Mouse (Mus musculus) erythroid progenitor cell, adult 5-6 weeks (primary cell): ENCODE data around the gene Mpzl2. TPM values are rescaled to one million over a fixed set of nuclear protein-coding genes. Genes with fewer than 3 reads are reported as not detected.

ENCODE experiments used
- ATAC-seq: replicated peaks from 2 replicates; pipeline ENCODE4 v1.8.0; 2016; ENCODE audit warnings: moderate number of reproducible peaks, mild to moderate bottlenecking, moderate TSS enrichment, inconsistent platforms; ENCODE audit not compliant: poor library complexity, low FRiP score, severe bottlenecking
- total RNA-seq, 2 experiments: library from RNA; stranded (forward) in 1 of 2; stranded (reverse) in 1 of 2; fragments of 150-400 nt in 1 of 2; fragments of 186-747, 209-891 nt in 1 of 2; gene quantifications; 2 replicates each; pipeline versions ENCODE4 v1.2.3 to v1.2.4; 2015 to 2017; ENCODE audit warnings: low replicate concordance in 2 of 2

The Mpzl2 gene
- total RNA-seq (2015; ENCODE audit: low replicate concordance) = not detected in 2 replicates
- not detected in 2 replicates for total RNA-seq (2017; ENCODE audit: low replicate concordance)

DNA sequence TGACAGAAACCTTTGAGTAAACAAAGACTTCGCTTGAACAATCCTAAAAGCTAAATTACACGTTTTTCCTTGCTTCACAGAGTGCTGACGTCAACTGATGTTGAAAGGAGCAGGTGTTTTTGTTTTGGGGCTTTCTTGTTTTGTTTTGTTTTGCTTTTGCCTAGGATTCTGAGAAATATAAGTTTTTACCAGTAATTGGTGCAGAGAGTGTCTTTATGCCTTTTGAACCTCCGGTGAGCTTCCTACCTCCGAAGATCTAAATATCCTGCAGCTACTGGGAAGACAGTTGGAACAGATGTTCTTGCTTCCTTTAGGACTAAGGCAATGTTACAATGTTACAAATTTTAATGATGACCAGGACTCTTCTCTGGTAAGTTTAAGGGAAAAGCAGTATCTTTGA is at the start of gene Mpzl2:
Gene Mpzl2 (plus strand): TSS at position 301 of the 400 bp plus-strand sequence.
- ATAC-seq = no peak

- no peak for ATAC-seq
Observed at GRCm38 (mm10) chr9:44991821-44992220, 47.8 kb upstream of the Mpzl2 start.

- ATAC-seq = no peak
Observed at GRCm38 (mm10) chr9:44992271-44992670, 47.3 kb upstream of the Mpzl2 start.

DNA sequence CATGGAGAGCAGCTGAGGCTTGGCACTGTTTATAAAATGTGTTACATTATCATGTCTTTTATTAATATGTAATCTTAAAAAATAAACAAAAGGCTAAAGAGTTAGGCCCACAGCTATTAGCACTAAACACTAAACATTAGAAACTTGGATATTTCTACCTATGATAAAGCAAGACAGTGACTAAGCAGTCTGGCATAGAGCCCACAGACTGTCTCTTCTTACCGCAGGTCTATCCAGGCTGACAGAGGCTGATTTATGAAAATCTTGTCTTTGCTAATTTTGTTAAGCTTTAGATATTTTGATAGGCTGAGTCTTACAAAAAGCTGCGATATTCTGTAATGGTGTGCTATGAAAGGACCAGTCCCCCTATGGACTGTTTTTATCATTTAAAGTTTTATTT is 46.3 kb upstream of the Mpzl2 start:
- ATAC-seq = no peak

DNA sequence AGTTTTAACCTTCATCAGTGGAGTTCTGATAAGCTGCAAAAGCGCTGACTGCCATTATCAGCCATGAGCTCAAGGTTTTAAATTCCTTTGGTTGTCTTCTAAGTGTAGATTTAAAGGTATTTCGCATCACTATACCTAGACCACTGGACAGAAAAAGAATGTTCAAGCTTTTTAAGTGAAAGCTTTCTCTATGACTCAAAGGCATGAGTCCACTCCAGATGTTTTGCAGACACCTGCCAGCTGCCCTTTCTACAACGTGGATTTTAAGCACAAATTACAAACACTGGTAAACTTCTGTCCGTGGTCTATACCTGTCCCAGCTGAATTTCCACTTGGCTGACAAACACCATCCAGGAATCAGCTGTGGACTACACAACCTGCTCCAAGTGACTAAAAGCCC is 44.6 kb upstream of the Mpzl2 start:
- ATAC-seq = no peak

DNA sequence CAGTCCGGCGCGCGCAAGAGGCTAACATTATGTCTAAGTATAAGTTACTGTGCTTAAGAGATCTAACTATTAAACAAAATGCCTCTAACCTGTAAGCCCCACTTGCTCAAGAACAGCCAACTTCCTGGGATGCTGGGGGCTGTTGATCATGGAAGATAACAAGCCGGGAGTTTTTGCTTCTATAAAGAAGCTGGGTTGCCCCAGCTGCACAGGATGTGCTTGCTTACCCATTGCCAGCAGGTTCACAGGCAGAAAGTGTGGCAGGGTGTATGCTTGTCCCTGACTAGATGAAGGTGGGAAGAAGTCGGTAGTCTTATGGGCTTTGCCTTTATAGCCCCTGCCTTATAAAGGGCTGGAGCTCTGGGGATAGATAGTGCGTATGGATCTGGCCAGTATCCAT is 43.0 kb upstream of the Mpzl2 start:
- no peak for ATAC-seq

GRCm38 (mm10) chr9:44998138-44998537 is 41.5 kb upstream of the Mpzl2 start:
- no peak for ATAC-seq

- ATAC-seq = no peak
Observed at GRCm38 (mm10) chr9:44999171-44999570, 40.4 kb upstream of the Mpzl2 start.

GRCm38 (mm10) chr9:44999776-45000175 is 39.8 kb upstream of the Mpzl2 start:
- no peak for ATAC-seq

DNA sequence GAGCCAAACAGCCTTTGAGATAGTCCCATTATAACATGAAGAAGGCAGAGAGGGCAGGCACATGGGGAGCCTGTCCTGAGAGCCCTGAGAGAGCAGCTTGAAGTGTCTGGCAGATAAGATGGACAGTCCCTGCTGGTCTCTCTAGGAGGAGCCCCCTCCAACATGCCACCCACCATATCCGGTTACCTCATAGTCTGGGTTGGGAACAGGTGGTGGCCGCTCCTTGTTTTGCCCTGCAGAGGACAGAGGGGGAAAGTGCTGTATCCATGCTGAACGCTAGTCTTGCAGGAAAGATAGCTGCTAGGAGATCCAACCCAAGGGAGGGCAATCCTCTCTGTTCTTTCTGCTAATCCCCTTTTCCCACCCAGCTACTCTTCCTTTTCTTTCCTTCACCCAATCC is 39.4 kb upstream of the Mpzl2 start:
- no peak for ATAC-seq

DNA sequence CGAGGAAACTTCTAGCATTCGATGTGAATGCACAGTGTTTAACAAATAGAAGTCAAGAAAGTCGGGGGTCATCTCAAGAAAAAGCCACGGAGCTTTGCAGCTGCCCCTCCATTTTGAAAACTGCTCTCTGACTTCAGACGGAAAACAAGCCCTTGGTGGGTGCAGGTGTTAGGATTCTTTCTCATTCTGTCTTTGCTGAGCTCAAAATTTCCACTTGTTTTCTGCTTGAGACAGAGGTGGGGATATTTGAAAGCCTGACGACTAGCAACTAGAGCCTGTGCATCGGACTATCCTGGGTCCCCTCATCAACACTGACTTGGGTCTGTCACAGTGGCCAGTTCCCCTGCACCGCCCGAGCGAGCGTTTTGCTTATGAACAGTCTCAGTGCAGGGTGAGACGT is 32.2 kb upstream of the Mpzl2 start:
- ATAC-seq = no peak

GRCm38 (mm10) chr9:45008342-45008741 is 31.3 kb upstream of the Mpzl2 start:
- no peak for ATAC-seq

DNA sequence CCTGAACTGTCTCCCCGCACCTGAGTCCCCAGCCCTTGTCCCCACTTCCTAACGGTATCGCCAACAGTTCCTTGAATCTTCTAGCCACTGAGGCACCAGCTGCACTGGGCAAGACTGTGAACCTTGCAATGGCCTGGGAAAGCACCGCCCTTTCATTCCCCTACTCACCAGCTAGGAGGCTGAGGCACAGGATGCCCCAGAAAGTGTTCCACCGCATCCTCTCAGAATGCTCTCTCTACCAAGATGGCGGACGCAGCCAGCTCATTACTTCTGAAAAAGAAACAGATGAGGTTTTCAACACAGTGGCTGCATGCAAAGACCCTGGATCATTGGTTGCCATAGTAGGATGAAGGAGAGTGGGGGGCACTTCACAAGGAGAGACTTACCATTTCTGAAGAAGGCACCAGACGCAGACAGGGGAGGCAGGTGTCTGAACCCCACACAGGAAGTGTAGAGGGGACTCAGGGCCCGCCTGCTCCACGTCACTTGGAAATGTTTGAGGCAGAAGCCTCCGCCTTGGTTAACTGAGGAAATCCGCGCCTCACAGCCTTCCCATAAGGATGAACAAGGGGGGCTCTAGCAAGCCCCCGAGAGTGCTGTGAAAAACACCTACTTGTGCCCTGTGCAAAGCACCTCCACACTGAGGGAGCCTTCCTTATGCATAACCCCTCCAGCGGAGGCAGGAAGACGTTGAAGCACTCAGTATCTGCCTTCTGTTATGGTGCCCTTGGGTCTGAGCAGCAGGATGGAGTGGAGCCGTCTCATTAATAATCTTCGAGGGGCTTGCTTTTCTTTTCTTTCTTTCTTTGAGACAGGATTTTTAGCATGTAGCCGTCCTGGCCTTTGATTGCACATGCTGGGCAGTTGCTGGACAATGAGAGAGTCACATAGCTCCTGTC is 30.2 kb upstream of the Mpzl2 start, which contains the start of gene Cd3e:
Gene Cd3e (minus strand): TSS at position 448 of the 899 bp plus-strand sequence.
- no peak for ATAC-seq

DNA sequence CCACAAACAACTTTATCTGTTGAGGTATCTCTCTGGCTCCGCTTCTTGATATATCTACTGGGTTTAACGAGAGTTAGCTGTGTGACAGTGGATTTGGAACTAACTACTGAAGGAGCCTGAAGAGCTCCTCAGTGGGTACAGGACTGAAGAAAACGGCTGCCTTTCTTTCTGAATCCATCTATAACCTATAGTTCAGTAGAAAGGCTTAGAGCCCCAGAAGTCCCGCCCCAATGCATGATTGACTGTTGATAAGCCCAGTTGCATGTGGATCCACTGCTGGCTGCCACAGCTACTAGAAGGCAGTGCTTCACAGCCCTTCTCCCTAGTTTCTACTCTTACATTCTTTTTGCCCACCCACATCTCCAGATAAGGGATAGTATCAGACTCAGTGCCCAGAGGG is 29.1 kb upstream of the Mpzl2 start:
- ATAC-seq = no peak

DNA sequence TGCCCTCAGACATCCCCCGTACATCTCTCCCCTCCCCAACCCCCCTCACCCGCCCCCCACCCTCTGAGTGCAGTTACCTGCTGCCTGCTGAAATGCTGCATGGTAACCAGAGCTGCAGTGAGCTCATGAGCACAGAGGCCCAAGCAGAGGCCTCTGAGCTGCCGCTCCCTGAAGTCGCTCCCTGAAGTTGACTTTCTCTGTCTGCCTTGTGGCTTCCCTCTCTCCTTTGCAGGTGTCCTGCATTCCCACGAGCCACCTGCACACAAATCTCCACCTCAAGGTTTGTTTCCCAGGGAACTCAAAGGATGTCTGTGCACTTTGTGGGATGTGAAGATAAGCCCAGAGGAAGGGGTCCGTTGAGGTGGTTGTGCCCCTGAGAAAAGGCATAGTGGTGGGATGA is 28.3 kb upstream of the Mpzl2 start:
- ATAC-seq = no peak

DNA sequence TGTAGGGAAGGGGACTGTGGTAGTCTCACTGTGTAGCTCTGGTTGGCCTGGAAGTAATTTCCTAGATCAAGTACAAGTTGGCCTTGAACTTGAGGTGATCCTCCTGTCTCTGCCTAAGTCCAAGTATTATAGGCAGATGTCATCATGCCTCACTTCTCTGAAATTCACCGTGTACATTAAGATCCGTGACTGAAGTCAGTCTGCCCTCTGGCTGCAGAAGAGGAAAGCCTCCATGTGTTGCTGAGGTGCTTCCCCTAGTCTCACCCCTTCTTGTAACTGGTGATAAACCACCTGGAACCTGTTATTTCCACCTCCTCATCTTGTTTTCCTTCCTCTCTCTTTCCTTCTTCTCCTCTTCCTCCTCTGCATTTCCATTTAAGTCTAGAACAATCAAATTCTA is 24.7 kb upstream of the Mpzl2 start:
- no peak for ATAC-seq

DNA sequence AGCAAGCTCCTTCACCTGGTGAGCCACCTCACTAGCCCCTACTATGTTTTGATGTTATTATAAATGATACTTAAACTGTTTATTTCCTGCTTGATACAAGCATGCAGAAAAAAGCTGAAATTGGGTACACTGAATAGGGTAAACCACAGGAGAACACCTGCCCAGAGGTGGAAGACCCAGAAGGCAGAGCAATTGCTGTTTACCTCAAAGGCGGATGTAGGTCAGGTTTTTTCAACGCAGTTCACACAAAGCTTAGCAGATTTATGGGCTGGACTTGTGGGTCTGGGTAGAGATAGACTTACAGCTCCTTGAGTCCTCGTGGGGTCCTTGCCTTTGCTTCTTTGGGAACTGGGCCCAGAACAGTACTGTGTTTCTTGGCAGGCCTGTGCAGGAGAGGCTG is 23.8 kb upstream of the Mpzl2 start:
- ATAC-seq = no peak

GRCm38 (mm10) chr9:45018031-45018430 is 21.6 kb upstream of the Mpzl2 start:
- no peak for ATAC-seq

- peak; percentile 61 for ATAC-seq
Observed at GRCm38 (mm10) chr9:45022800-45023199, 16.8 kb upstream of the Mpzl2 start.

- no peak for ATAC-seq
Observed at GRCm38 (mm10) chr9:45023638-45024037, 16.0 kb upstream of the Mpzl2 start.

DNA sequence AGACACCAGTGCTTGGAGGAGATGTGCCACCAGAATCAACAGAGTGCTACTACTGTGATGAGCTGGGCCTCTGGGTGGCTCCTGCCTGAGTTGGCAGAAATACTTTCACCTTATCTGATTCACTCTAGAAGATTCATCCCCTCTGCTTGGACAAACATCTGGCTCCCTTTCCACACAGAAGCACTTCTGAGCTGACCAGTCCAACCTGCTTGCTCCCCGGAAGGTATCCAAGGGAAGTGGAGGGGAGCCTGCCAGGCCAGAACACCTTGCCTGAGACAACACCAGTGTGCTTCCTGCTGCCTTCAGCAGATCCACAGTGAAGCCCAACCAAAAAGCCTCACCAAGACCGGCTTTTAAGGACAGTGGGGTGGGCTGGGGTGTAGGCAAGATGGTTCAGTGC is 15.4 kb upstream of the Mpzl2 start:
- no peak for ATAC-seq

- no peak for ATAC-seq
Observed at GRCm38 (mm10) chr9:45027376-45027775, 12.2 kb upstream of the Mpzl2 start.
